In the genomic region with DNA sequence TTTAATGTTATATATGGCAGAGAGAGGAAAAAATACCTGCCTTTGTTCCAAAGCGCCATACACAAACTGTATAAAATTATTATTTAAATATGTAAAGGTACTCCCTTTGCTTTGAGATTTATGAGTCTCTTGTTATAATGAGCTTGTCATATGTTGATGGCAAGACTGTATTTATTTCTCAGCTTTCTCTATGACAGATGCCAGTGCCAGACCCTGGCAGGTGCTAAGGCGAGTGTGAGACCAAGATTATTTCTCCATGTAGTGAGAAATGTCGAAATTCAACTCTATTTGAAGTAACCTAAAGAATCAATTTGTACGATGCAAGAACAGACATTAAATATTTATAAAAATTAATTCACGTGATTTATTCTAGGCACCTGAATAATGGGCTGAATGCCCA, we compare ENCODE assay signal across 24 mouse cellular contexts. TPM values are rescaled to one million over a fixed set of nuclear protein-coding genes. Genes with fewer than 3 reads are reported as not detected.
DNase-seq lines count a peak whose midpoint lies in the region; ATAC-seq and TF ChIP-seq lines count a peak whose summit lies in the region.
"Had no signal": no experiment of that assay in that cellular context is flagged by ENCODE, and none has a peak within 500 bp of the region (broad histone marks: within the 10 kb centered on the region; RNA-seq: fewer than 3 reads in every experiment).

No protein-coding gene starts in this region.

- peak overlapping the region; percentile 48; the same call in 1 of the 2 replicates for H3K27ac ChIP-seq in forebrain, embryonic 15.5 days (replicated peaks)
- H3K27ac ChIP-seq in forebrain, embryonic 10.5 days = no peak overlapping the region
- H3K27ac ChIP-seq: hindbrain, embryonic 12.5 days; hindbrain, embryonic 15.5 days had no signal

- no peaks in the 10 kb centered on the region for H3K36me3 ChIP-seq in forebrain, embryonic 15.5 days
- no peaks in the 10 kb centered on the region for H3K36me3 ChIP-seq in forebrain, embryonic 10.5 days (replicated peaks)
- H3K36me3 ChIP-seq: G1E; hindbrain, embryonic 12.5 days; hindbrain, embryonic 15.5 days had no signal

- no peak for TF ChIP-seq CTCF in brain, embryonic 14.5 days (IDR thresholded peaks at IDR 0.05; ENCODE audit: borderline replicate concordance, extremely low read depth, insufficient read depth, insufficient read length)

- peak; percentile 51; the same call in 1 of the 2 replicates for ATAC-seq in forebrain, embryonic 15.5 days (replicated peaks)
- ATAC-seq: intestine, postnatal 0 days; Patski had no signal

- no peak for TF ChIP-seq POLR2A in brain, embryonic 14.5 days (IDR thresholded peaks at IDR 0.05; ENCODE audit: borderline replicate concordance, extremely low read depth, insufficient read depth, insufficient read length, poor library complexity, severe bottlenecking)

- no peak overlapping the region for H3K9ac ChIP-seq in forebrain, embryonic 15.5 days (replicated peaks)
- H3K9ac ChIP-seq: hindbrain, embryonic 12.5 days; hindbrain, embryonic 15.5 days had no signal

- H3K4me2 ChIP-seq in forebrain, embryonic 15.5 days (replicated peaks) = no peak overlapping the region
- H3K4me2 ChIP-seq: heart, embryonic 11.5 days; hindbrain, embryonic 12.5 days; hindbrain, embryonic 15.5 days had no signal

- DNase-seq in cerebellum, postnatal 10 days = peak; percentile 57 to 65
- DNase-seq in cerebellum, adult 8-10 months = no peak
- DNase-seq in forebrain, embryonic 10.5 days (ENCODE audit: extremely low spot score, low spot score) = no peak
- peak; percentile 69 for DNase-seq in brain, embryonic 14.5 days (ENCODE audit: low read depth)
- DNase-seq in lung, adult 18-20 months = no peak
- DNase-seq: adrenal gland, postnatal 10 days; adrenal gland, postnatal 36 days; B cell, adult 2 months; gastrocnemius, postnatal 10 days; gastrocnemius, postnatal 36 days; kidney, adult 2 months had no signal

- WGBS in forebrain, embryonic 15.5 days = 69% methylated on average over 5 of the region's 5 CpGs
- 88% methylated on average over 5 of the region's 5 CpGs for WGBS in forebrain, embryonic 10.5 days

- peaks cover 33% of the 10 kb centered on the region for H3K4me1 ChIP-seq in forebrain, embryonic 15.5 days
- H3K4me1 ChIP-seq in forebrain, embryonic 10.5 days = no peaks in the 10 kb centered on the region; the same call in 1 of the 2 replicates
- H3K4me1 ChIP-seq: hindbrain, embryonic 12.5 days had no signal

- H3K9me3 ChIP-seq in forebrain, embryonic 15.5 days = no peaks in the 10 kb centered on the region
- no peaks in the 10 kb centered on the region for H3K9me3 ChIP-seq in forebrain, embryonic 10.5 days
- H3K9me3 ChIP-seq: G1E; hindbrain, embryonic 12.5 days; hindbrain, embryonic 15.5 days had no signal

- H3K27me3 ChIP-seq in forebrain, embryonic 15.5 days = no peaks in the 10 kb centered on the region
- peaks cover 9% of the 10 kb centered on the region; the same call in 1 of the 2 replicates for H3K27me3 ChIP-seq in forebrain, embryonic 10.5 days (ENCODE audit: poor library complexity, severe bottlenecking)
- H3K27me3 ChIP-seq: CH12.LX; hindbrain, embryonic 12.5 days; hindbrain, embryonic 15.5 days had no signal

- H3K4me3 ChIP-seq in forebrain, embryonic 15.5 days = no peak overlapping the region
- H3K4me3 ChIP-seq in forebrain, embryonic 10.5 days = no peak overlapping the region
- H3K4me3 ChIP-seq: hindbrain, embryonic 12.5 days; hindbrain, embryonic 15.5 days had no signal

RNA-seq across cellular contexts. Expression of gene Npvf, which starts 3.8 kb away (rescaled TPM):
- 1.0 TPM in 1 of 2 replicates, not detected in the other for polyA plus RNA-seq in forebrain, embryonic 15.5 days (2015; fragmentation: Nextera tagmentation; extraction: Ambion mirVana)
- polyA plus RNA-seq in forebrain, embryonic 10.5 days (2016; fragmentation: Nextera tagmentation; extraction: Ambion mirVana) = not detected in 2 replicates
- 0.22 and 0.39 TPM in 2 replicates for polyA plus RNA-seq in brain, embryonic 14.5 days (2012; rRNA removed)
- polyA plus RNA-seq: embryonic facial prominence, embryonic 11.5 days; forebrain, embryonic 11.5 days; G1E; heart, embryonic 14.5 days; heart, postnatal 0 days; hindbrain, embryonic 12.5 days; intestine, embryonic 14.5 days; intestine, postnatal 0 days; kidney, adult 2 months; Patski had no signal

Comparison
In these comparisons a context has a peak if more than half of its experiments do, and no peak if none do; other contexts are left out.
1. DNase-seq: peak in cerebellum, postnatal 10 days (2 of 2) and brain, embryonic 14.5 days (single experiment); none in cerebellum, adult 8-10 months (single experiment), forebrain, embryonic 10.5 days (single experiment) and lung, adult 18-20 months (0 of 2).